Mouse (Mus musculus): Measurements from ENCODE around the gene Cecr2.

GRCm38 (mm10) chr6:120736566-120736965 lies 70.4 kb downstream of the Cecr2 start:
- TF ChIP-seq CTCF (IDR thresholded peaks at IDR 0.05; ENCODE audit: low read depth, low read length) (no peak), POLR2A (IDR thresholded peaks at IDR 0.05; ENCODE audit: borderline replicate concordance, low read depth, low read length) (no peak)
